Mouse (Mus musculus) cerebellum, adult 2 months (tissue): ENCODE results near the gene Os9.

Source experiments
- CTCF ChIP-seq: fragments of 200-500 bp; IDR thresholded peaks from 2 replicates; pipeline ENCODE4 v1.5.1; 2011; ENCODE audit warnings: low read depth, mild to moderate bottlenecking, control low read depth, low read length, moderate library complexity, borderline replicate concordance; ENCODE audit not compliant: insufficient read depth
- POLR2A ChIP-seq: fragments of 200-500 bp; IDR thresholded peaks from 2 replicates; pipeline ENCODE4 v1.6.1; 2011; ENCODE audit warnings: low read length, control low read depth, borderline replicate concordance; ENCODE audit not compliant: insufficient read depth

DNA sequence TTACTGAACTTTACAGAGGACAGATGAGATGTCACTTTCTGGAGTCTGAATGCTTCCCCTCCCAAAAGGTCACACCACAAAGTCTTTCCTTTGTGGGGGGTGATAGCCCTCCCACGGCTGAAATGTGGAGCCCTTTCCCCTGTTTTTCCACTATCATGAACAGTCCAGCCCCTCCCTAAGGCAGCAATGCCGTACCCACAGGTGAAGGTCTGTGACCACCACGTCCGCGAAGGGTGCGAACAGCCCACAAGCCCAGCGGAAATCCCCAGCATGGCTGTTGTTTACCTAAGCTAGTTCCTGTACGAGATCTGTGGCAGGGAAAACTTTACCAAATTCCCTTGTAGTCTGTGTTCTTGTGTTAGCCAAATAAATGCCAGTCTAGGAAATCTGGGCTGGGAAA is 20.6 kb upstream of the Os9 start:
- TF ChIP-seq CTCF, result no peak
- TF ChIP-seq POLR2A, result no peak
